Mouse (Mus musculus) 416B (cell line): Measurements from ENCODE around the gene Il21r.

Experiments used
- DNase-seq: peaks from one replicate; pipeline ENCODE4 v3.0.0; 2011; ENCODE audit warnings: low read depth

Il21r gene

GRCm38 (mm10) chr7:125575738-125576540, 27.3 kb upstream of the Il21r start:
- peak; percentile 49 for DNase-seq

- no peak for DNase-seq
Measured at GRCm38 (mm10) chr7:125576982-125577381, 26.2 kb upstream of the Il21r start.

- no peak for DNase-seq
Measured at GRCm38 (mm10) chr7:125577486-125578088, 25.6 kb upstream of the Il21r start.

DNA sequence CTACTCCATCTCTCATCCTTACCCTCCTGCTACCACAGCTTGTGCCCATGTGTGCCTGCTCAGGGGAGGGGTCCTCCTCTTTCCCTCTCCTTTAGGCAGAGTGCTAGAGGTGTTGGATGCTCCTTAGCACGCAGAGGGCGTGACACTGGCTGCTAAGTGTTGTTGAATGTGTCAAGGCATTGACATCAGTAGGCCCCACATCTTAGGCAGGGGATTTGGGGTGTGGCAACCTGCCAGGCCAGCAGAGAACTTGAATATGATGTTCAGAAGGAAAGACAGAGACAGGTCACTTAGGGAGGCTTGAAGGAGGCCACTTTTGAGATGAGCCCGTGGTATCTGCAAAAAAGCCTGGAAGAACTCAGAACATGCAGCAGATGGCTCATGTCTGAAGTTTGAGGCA, 25.1 kb upstream of the Il21r start:
- no peak for DNase-seq

DNA sequence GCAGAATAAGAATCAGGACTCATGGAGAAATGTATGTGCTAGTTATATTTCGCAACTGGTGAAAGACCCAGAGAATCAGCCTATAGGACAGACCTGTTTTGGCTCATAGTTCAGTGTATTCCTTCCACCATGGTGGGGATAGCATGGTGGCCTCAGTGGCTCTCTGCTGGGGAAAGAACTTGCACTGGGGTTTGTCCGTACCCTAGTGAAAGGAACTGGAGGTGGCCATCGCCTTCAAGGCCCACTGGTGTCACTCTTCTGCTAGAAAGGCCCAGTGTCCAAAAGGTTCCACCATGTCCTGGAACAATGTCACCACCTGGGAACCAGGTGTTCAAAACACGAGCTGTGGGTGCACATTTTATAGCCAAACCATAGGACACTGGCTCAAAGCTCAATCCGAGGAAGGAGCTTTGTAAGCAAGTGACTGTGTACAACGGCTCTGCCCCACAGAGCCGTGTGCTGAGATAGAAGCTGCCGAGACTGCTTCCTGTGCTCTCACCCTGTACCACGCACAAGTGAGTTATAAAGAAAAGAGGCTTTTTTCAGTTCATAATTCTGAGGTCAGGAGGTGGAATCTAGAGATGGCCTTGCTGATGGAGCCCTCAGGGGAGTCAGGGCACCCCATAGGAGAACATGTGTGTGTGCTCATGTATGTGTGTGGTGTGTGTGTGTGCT, 23.5 kb upstream of the Il21r start:
- no peak for DNase-seq

DNA sequence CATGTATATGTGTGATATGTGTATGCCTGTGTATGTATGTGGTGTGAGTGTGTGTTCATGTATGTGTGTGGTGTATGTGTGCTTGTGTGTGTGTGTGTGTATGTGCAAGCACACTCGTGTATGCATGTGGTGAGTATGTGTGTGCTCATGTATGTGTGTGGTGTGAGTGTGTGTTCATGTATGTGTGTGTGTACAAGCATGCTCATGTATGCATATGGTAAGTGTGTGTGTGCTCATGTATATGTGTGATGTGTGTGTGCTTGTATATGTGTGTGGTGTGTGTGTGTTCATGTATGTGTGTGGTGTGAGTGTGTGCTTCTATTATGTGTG, 23.0 kb upstream of the Il21r start:
- DNase-seq: no peak

GRCm38 (mm10) chr7:125580625-125581316, 22.5 kb upstream of the Il21r start:
- DNase-seq: peak; percentile 66

DNA sequence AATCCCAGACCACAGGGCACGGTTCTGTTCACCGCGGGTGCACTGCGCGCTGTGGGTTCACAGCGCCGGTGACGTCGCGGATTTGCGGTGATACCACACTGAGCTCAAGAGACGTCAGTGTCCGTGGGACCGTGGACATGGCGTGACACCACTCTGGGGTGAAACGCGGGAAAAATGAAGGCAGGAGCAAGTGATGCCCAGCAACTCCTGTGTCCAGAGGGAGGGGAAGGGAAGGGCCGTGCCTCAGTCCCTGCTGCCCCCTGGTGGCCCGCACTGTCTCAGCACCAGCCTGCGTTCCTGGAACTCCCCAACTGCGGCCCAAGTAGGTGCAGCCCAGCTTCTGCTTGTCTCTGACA, 21.9 kb upstream of the Il21r start:
- DNase-seq: peak; percentile 82

- no peak for DNase-seq
Measured at GRCm38 (mm10) chr7:125583325-125584004, 19.8 kb upstream of the Il21r start.

DNA sequence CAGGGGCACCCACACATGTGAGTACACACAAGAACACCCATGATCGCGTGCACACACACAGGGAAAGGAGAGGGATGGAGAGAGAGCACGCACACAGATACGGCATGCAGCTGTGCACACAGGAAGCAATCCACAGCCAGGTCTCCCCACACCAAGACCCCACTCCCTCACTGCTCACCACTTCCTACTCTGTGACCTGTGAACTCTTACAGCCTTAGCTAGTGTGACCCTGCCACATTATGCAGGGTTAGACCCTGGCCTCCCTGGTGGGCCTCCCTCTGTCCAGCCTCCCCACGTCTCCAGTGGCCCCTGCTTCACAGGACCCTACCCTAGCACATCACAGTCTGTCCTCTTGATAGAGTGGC, 19.2 kb upstream of the Il21r start:
- no peak for DNase-seq

- DNase-seq: no peak
Measured at GRCm38 (mm10) chr7:125586355-125586754, 16.9 kb upstream of the Il21r start.

DNA sequence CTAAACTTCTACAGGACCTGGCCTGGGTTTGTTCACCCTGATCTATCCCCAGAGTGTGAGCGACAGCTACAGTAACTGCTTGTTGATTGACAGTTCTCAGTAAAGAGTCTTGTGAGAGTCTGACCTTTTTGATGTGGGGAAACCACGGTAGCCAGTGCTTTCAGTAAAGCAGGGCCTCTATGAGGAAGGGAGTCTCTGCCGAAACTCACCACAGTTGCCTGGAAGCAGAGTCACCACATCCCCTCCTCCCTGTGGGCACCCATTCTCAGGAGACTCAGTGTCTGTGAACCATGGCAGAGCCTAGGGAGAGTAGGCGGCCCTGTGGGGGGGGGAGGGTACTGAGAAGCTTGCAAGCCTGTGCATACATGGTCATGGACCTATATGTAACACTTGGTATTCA, 14.5 kb upstream of the Il21r start:
- no peak for DNase-seq

GRCm38 (mm10) chr7:125589896-125590295, 13.3 kb upstream of the Il21r start:
- DNase-seq: no peak

DNA sequence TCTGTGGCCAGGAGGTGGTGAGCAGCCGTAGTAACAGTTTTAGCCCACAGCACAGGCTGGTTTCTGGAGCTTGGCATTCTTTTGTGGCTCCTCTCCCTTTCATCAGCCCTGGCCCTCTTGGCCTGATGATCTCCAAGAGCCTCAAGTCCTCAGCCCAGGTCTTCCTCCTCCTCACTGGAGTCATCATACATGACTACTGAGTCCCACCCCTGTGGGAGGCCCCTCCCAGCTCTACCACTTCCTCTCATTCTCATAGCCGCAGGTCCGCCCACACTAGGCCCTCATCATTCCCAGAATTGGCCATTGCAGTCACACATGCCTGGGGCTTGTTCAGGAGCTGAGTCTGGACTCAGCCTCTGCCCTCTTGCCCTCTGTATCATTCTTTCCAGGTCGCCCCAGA, 9.4 kb upstream of the Il21r start:
- peak; percentile 49 for DNase-seq

DNA sequence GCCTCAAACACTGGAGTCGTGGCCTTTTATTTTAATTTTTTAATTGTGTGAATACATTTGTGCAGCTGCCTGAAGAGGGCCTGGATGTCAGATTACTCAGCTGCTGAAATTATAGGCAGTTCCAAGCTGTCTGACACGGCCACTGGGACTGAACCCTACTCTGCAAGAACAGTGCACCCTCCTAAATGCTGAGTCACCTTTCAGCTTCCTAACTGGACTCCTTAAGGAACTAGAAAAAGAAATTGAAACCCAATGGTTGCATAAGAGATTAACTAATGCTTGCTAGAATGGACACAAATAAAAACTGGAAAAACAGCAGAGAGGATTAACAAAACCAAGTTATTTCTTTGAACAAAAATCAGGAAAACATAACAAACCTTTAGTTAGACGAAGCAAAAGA, 6.8 kb upstream of the Il21r start:
- peak; percentile 75 for DNase-seq

- DNase-seq: no peak
Measured at GRCm38 (mm10) chr7:125597083-125597482, 6.1 kb upstream of the Il21r start.

DNA sequence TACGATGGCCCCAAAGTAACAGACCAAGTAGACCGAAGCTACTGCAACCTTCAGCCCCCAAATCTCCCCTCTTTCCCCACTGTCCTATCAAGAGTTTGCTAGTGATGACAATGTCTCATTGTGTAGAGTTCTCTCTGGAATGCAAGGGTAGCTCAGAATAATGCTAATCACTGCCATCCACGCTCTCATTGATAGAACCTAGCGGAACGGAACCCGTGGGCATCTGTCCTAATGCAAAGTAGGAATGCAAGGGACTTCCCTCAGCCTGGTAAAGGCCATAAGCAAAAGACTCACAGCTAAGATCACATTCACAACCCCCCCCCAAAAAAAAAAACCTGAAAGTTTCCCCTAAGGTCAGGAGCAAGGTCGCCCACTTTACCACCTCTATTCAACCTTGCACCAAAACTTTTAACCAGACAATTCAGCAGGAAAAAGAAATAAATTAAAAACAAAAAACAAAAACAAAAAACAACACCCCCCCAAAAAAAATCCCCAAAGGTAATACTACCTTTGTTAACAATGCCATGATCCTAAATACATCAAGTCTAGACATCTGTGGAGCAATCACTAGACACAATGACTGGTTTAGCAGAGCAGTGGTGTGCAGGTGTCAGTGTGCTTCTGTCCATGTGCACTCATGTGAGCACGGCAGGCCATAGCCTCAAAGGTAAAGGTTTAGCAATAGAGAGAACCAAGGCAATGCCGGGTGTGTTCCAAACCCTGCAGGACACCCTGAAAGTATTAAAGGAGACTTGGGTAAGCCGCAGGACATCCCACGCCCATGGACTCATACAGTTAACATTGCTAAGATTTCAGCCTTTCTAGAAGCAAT, 5.5 kb upstream of the Il21r start:
- DNase-seq: no peak

- DNase-seq: no peak
Measured at GRCm38 (mm10) chr7:125599373-125599973, 3.8 kb upstream of the Il21r start.

DNA sequence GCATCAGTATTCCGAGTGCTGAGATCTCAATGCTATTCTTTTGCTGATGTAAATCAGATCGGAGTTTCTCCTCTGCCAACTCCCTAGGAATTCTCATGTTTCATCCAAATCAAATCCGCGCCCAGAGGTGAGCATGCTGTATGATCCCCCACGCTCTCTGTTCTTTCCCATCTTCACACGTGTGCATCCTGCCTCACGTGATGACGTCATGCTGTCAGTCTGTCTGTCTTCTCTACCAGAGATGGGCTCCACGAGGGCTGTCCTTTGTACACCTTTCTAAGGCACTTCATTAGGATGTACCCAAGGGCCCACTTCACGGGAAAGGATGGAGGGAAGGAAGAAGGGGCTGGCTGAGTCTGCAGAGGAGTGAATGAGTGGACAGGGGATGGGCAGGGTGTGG, 3.1 kb upstream of the Il21r start:
- no peak for DNase-seq

DNA sequence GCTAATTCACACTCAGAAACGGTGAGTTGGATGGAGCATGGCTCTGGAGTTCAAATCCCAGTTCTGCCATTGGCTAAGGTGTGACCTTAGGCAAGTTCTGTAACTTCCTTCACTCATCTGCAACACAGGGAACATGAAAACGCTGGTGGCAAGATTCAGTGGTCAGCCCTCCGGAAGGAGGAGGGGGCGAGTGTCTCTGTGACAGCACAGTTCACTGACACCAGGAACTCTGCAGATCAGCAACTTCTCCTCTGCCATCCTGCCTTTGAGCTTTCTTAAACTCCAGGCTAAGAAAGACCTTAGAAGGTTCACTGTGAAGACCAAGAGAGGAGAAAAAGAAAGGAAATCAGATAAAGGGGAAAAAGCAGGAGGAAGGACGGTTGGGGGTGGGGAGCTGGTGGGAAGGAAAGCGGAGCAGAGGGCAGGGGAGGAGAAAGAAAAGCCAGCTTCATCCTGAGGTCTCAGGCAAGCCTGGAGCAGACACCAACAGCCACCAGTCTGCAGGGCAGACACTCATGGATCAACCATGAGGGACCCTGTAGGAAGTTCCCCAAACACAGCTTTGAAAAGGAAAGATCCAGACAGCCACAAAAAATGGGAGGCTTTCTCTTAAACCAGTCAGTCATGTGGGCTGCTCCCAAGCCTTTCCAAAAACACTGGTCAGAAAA, 2.5 kb upstream of the Il21r start:
- DNase-seq: peak; percentile 52

- no peak for DNase-seq
Measured at GRCm38 (mm10) chr7:125601280-125601670, 2.0 kb upstream of the Il21r start.
